Mouse (Mus musculus) brown adipose tissue, adult 24 weeks (tissue): ENCODE measurements at regions not wholly inside any gene's neighbourhood (a gene's known extent, or its start where the extent isn't known, plus 50 kb on each side); places are given as distances from the start of the nearest gene placed in this dataset.

ENCODE experiments used
- H3K27ac ChIP-seq: fragments of 200-500 bp; replicated peaks from 2 replicates; pipeline ENCODE4 v1.5.1; 2012; ENCODE audit warnings: low read depth, mild to moderate bottlenecking, low read length
- H3K4me1 ChIP-seq: fragments of 200-500 bp; 2 replicates; pipeline ENCODE4 v1.6.1; 2012; ENCODE audit warnings: low read length, mixed read lengths; ENCODE audit not compliant: control insufficient read depth, insufficient read depth, insufficient read length
- H3K4me3 ChIP-seq: fragments of 200-500 bp; 2 replicates; pipeline ENCODE4 v1.5.1; 2012; ENCODE audit warnings: low read depth, mild to moderate bottlenecking, low read length, moderate library complexity; ENCODE audit not compliant: insufficient read depth

GRCm38 (mm10) chr5:74121861-74122630 is 53.8 kb upstream of the Usp46 start:
- peaks cover 5% of the 10 kb centered on the region for H3K4me1 ChIP-seq
- no peak overlapping the region for H3K27ac ChIP-seq
- H3K4me3 ChIP-seq = no peak overlapping the region

- peaks cover 5% of the 10 kb centered on the region for H3K4me1 ChIP-seq
- H3K27ac ChIP-seq = peak overlapping the region; percentile 48
- H3K4me3 ChIP-seq = peak overlapping the region; percentile 72
Measured at GRCm38 (mm10) chr5:74126015-74126896, 58.0 kb upstream of the Usp46 start.

GRCm38 (mm10) chr5:74127518-74127917 is 59.3 kb upstream of the Usp46 start:
- H3K4me1 ChIP-seq = no peaks in the 10 kb centered on the region
- no peak overlapping the region for H3K27ac ChIP-seq
- no peak overlapping the region for H3K4me3 ChIP-seq

DNA sequence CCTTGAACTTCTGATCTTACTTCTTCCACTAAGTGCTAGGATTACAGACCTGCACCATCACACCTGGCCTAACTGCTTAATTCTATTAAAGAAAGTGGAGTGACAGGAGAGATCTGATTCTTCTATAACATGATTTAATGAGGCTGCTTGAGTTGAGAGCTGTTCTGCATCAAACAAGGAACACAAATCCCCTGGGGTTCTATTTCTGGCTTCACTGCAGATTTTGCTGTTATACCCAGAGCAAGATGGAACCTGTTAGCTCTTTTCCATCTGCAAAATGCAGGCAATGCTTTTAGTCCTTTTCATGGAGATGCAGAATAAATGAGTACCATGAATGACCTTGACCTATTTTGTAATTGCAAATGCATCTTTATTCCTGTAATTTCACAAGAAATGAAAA is 61.4 kb upstream of the Usp46 start:
- no peak overlapping the region for H3K4me3 ChIP-seq
- no peaks in the 10 kb centered on the region for H3K4me1 ChIP-seq
- H3K27ac ChIP-seq = no peak overlapping the region

GRCm38 (mm10) chr5:74132671-74133070 is 62.4 kb upstream of the Rasl11b start:
- H3K4me3 ChIP-seq = no peak overlapping the region
- no peak overlapping the region for H3K27ac ChIP-seq
- no peaks in the 10 kb centered on the region for H3K4me1 ChIP-seq

- H3K4me1 ChIP-seq = no peaks in the 10 kb centered on the region
- H3K4me3 ChIP-seq = no peak overlapping the region
- no peak overlapping the region for H3K27ac ChIP-seq
Measured at GRCm38 (mm10) chr5:74136377-74136776, 58.7 kb upstream of the Rasl11b start.

DNA sequence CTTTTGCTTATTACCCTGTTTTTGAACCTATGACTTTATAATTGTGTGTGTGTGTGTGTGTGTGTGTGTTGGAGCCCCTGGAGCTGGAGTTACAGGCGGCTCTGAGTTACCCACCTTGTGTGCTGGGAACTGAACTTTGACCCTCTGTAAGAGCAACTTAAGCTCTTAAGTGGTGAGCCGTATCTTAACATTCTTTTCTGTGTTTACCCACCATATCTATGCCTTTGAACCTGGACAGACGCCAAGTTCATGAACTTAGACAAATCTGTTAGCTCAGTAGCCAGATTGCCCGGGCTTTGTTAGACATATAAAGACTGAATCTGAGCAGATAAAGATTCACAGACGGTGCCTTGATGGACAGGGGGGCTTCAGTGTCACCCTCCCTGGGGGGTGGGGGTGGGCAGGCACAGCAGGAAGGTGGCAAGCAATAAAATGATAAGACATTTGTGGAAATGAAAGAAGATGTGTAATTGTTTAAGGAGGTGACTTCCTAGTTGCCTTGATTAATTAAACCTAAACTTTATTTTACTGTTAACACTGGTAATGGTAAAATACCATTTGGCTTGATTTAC is 58.1 kb upstream of the Rasl11b start:
- H3K4me3 ChIP-seq = no peak overlapping the region
- H3K27ac ChIP-seq = no peak overlapping the region
- H3K4me1 ChIP-seq = no peaks in the 10 kb centered on the region

DNA sequence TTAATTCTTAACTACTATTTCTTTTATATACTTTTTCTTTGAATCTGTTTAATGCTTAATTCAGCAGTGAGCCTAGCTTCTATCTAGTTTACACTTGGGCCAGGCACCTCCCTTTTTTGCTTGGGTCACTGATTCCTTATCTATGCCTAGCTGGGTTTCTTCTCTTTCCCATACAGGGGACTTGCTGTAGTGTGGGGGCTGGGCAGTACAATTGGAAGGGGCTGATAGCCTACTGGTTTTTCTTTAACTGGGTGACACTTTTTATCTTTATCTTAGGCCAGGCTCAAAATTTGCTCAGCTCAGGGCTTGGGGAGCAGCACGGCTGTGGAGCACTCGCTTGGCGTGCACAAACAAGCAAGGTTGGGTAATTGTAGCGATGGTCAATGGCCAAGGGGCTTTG is 51.1 kb upstream of the Rasl11b start:
- no peaks in the 10 kb centered on the region for H3K4me1 ChIP-seq
- no peak overlapping the region for H3K4me3 ChIP-seq
- H3K27ac ChIP-seq = no peak overlapping the region

- Histone ChIP-seq H3K27ac (no peak overlapping the region), H3K4me3 (no peak overlapping the region), H3K4me1 (no peaks in the 10 kb centered on the region)
Measured at GRCm38 (mm10) chr5:74144765-74145164, 50.3 kb upstream of the Rasl11b start.
